Mouse (Mus musculus): ENCODE data around the gene D730048I06Rik.
"Not testable (repeated sequence)": the region's sequence is repeated elsewhere in the genome, so short reads cannot be mapped to it uniquely, and the experiment has no call there.

D730048I06Rik gene

DNA sequence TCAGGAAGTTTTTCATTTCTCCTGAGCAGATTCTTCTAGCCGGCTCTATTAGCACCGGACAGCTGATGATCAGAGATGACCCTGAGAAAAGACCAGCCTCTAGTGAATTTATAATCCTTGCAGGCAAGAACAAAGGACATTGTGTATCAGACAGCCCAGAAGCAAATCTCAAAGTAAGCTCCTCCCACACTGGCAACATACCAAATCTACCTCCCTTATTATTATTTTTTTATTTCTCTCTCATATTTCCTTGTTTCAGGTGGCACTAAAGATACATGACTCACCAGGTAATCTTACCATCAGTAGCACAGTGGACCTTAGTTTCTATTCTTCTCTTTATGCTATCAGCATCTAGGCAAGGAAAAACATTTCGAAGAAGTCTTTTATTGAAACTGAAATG lies at the start of gene D730048I06Rik, which contains the start of gene Gm27235:
TSS of gene D730048I06Rik (minus strand) at position 112 of the 400 bp plus-strand sequence.
TSS of gene Gm27235 (minus strand) at position 101 of the 400 bp plus-strand sequence.
- no peak for DNase-seq

DNA sequence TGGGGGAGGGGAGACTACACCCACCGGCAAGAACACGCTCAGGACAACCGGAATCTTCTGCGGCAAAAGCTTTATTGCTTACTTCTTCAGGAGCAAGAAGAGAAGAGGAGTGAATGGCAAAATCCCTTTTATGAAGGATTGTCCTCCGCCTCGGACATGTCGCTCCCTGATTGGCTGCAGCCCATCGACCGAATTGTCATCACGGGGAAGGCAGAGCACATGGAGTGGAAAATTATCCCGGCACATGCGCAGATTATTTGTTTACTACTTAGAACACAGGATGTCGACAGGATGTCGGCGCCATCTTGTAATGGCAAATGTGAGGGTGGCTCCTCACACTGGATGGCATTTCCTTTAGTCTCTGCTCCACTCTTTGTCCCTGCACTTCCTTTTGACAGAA lies 28.0 kb upstream of the D730048I06Rik start:
- not testable (repeated sequence) for DNase-seq

- no peak for DNase-seq
These were observed 8.2 kb upstream of the D730048I06Rik start for GRCm38 (mm10) chr9:35798146-35798545.

- no peak for DNase-seq
These were observed 11.9 kb downstream of the D730048I06Rik start, which contains the start of gene Gm17727 for GRCm38 (mm10) chr9:35778009-35778408. Gene Gm17727, minus strand, starts transcription at chr9:35778109.

- no peak for DNase-seq
These were observed 33.1 kb downstream of the D730048I06Rik start for GRCm38 (mm10) chr9:35756843-35757242.

- no peak for DNase-seq
These were observed 49.2 kb downstream of the D730048I06Rik start, which contains the start of gene Gm17677 for GRCm38 (mm10) chr9:35740749-35741148. Gene Gm17677, plus strand, starts transcription at chr9:35741049.
